Mouse (Mus musculus) bone marrow macrophage, adult 2 months (primary cell): ENCODE measurements at regions not wholly inside any gene's neighbourhood (a gene's known extent, or its start where the extent isn't known, plus 50 kb on each side); places are given as distances from the start of the nearest gene placed in this dataset.

ENCODE experiments used
- H3K27ac ChIP-seq: 2 replicates; pipeline ENCODE4 v1.5.1; 2012; ENCODE audit warnings: low read depth, low read length; ENCODE audit not compliant: insufficient read depth
- H3K4me1 ChIP-seq: 2 replicates; pipeline ENCODE4 v1.6.1; 2012; ENCODE audit warnings: low read length; ENCODE audit not compliant: control insufficient read depth, insufficient read depth
- H3K4me3 ChIP-seq: 2 replicates; pipeline ENCODE4 v1.5.1; 2012; ENCODE audit warnings: mild to moderate bottlenecking, low read length, moderate library complexity; ENCODE audit not compliant: insufficient read depth
- CTCF ChIP-seq: IDR thresholded peaks from 2 replicates; pipeline ENCODE4 v1.5.1; 2012; ENCODE audit warnings: low read depth, mild to moderate bottlenecking, low read length, moderate library complexity
- POLR2A ChIP-seq: IDR thresholded peaks from 2 replicates; pipeline ENCODE4 v1.6.1; 2012; ENCODE audit warnings: mild to moderate bottlenecking, low read depth, low read length, borderline replicate concordance

GRCm38 (mm10) chr11:111652882-111653281, 586.9 kb downstream of the Kcnj2 start:
- Histone ChIP-seq H3K4me3 (no peak overlapping the region), H3K27ac (no peak overlapping the region), H3K4me1 (no peaks in the 10 kb centered on the region)
- TF ChIP-seq CTCF (no peak), POLR2A (no peak)

GRCm38 (mm10) chr11:111657778-111658177, 591.8 kb downstream of the Kcnj2 start:
- Histone ChIP-seq H3K4me3 (no peak overlapping the region), H3K4me1 (no peaks in the 10 kb centered on the region), H3K27ac (no peak overlapping the region)
- TF ChIP-seq CTCF (no peak), POLR2A (no peak)

GRCm38 (mm10) chr11:111658362-111659309, 592.7 kb downstream of the Kcnj2 start:
- TF ChIP-seq POLR2A (no peak), CTCF (no peak)
- Histone ChIP-seq H3K4me1 (no peaks in the 10 kb centered on the region), H3K27ac (no peak overlapping the region), H3K4me3 (no peak overlapping the region)

- no peak overlapping the region for H3K27ac ChIP-seq
- no peaks in the 10 kb centered on the region for H3K4me1 ChIP-seq
- no peak for TF ChIP-seq CTCF
- no peak for TF ChIP-seq POLR2A
- no peak overlapping the region for H3K4me3 ChIP-seq
These were observed 597.3 kb downstream of the Kcnj2 start for GRCm38 (mm10) chr11:111663269-111663668.

GRCm38 (mm10) chr11:111666336-111666735, 600.4 kb downstream of the Kcnj2 start:
- H3K4me1 ChIP-seq = no peaks in the 10 kb centered on the region
- H3K27ac ChIP-seq = no peak overlapping the region
- no peak overlapping the region for H3K4me3 ChIP-seq
- TF ChIP-seq CTCF (no peak), POLR2A (no peak)

GRCm38 (mm10) chr11:111671865-111672264, 605.9 kb downstream of the Kcnj2 start:
- TF ChIP-seq CTCF (no peak), POLR2A (no peak)
- Histone ChIP-seq H3K4me1 (no peaks in the 10 kb centered on the region), H3K4me3 (no peak overlapping the region), H3K27ac (no peak overlapping the region)

GRCm38 (mm10) chr11:111675673-111676072, 609.7 kb downstream of the Kcnj2 start:
- Histone ChIP-seq H3K27ac (no peak overlapping the region), H3K4me3 (no peak overlapping the region), H3K4me1 (no peaks in the 10 kb centered on the region)
- TF ChIP-seq CTCF (no peak), POLR2A (no peak)

- H3K4me3 ChIP-seq = no peak overlapping the region
- H3K27ac ChIP-seq = no peak overlapping the region
- TF ChIP-seq POLR2A = no peak
- no peak for TF ChIP-seq CTCF
- no peaks in the 10 kb centered on the region for H3K4me1 ChIP-seq
These were observed 616.4 kb downstream of the Kcnj2 start for GRCm38 (mm10) chr11:111682341-111682740.

- no peak overlapping the region for H3K27ac ChIP-seq
- no peaks in the 10 kb centered on the region for H3K4me1 ChIP-seq
- no peak overlapping the region for H3K4me3 ChIP-seq
- no peak for TF ChIP-seq POLR2A
- no peak for TF ChIP-seq CTCF
These were observed 617.9 kb downstream of the Kcnj2 start for GRCm38 (mm10) chr11:111683909-111684308.

GRCm38 (mm10) chr11:111687769-111688168, 621.8 kb downstream of the Kcnj2 start:
- Histone ChIP-seq H3K4me1 (no peaks in the 10 kb centered on the region), H3K27ac (no peak overlapping the region), H3K4me3 (no peak overlapping the region)
- TF ChIP-seq CTCF = no peak
- no peak for TF ChIP-seq POLR2A
